Mouse (Mus musculus) liver, postnatal 0 days (tissue): Measurements from ENCODE around the gene Prr5l. TPM values are rescaled to one million over a fixed set of nuclear protein-coding genes. Genes with fewer than 3 reads are reported as not detected.

Experiments used
- ATAC-seq: fragments of 200-750 bp; cut with Nextera tagmentation; 2 replicates; pipeline ENCODE4 v1.8.0; 2017; ENCODE audit warnings: mild to moderate bottlenecking, moderate library complexity
- DNase-seq: peaks from one replicate; pipeline ENCODE4 v3.0.0-alpha.2; 2016
- H3K27ac ChIP-seq: fragments of 300-500 bp; sonication (generic); 2 replicates; pipeline ENCODE4 v1.5.1; 2014; ENCODE audit warnings: antibody characterized with exemption, moderate library complexity, mild to moderate bottlenecking, low read depth
- H3K27me3 ChIP-seq: fragments of 300-500 bp; sonication (generic); 2 replicates; pipeline ENCODE4 v1.6.1; 2014; ENCODE audit warnings: low read length, control low read depth, mixed read lengths; ENCODE audit not compliant: insufficient read depth
- H3K36me3 ChIP-seq: fragments of 300-500 bp; sonication (generic); replicated peaks from 2 replicates; pipeline ENCODE4 v1.6.1; 2014; ENCODE audit warnings: mild to moderate bottlenecking, control low read depth, low read length, moderate library complexity, mixed read lengths; ENCODE audit not compliant: insufficient read depth
- H3K4me1 ChIP-seq: fragments of 300-500 bp; sonication (generic); 2 replicates; pipeline ENCODE4 v1.6.1; 2014; ENCODE audit warnings: antibody characterized with exemption, mild to moderate bottlenecking, control low read depth; ENCODE audit not compliant: insufficient read depth
- H3K4me2 ChIP-seq: fragments of 300-500 bp; sonication (generic); 2 replicates; pipeline ENCODE4 v1.6.1; 2014; ENCODE audit warnings: low read depth, mild to moderate bottlenecking, low read length, moderate library complexity, mixed read lengths
- H3K4me3 ChIP-seq: fragments of 300-500 bp; sonication (generic); 2 replicates; pipeline ENCODE4 v1.5.1; 2014; ENCODE audit warnings: low read depth, low read length
- H3K9ac ChIP-seq: fragments of 300-500 bp; sonication (generic); replicated peaks from 2 replicates; pipeline ENCODE4 v1.6.1; 2014; ENCODE audit warnings: mild to moderate bottlenecking, moderate library complexity
- H3K9me3 ChIP-seq: fragments of 300-500 bp; sonication (generic); 2 replicates; pipeline ENCODE4 v1.6.1; 2016; ENCODE audit warnings: mild to moderate bottlenecking, control low read depth, low read length, mixed read lengths
- CTCF ChIP-seq: sonication (generic); IDR thresholded peaks from 2 replicates; pipeline ENCODE4 v1.5.1; 2016; ENCODE audit warnings: antibody characterized with exemption, low read depth
- EP300 ChIP-seq: IDR thresholded peaks from 2 replicates; pipeline ENCODE4 v1.6.1; 2016; ENCODE audit warnings: antibody characterized with exemption, low read depth, mild to moderate bottlenecking
- WGBS: fragments of 180-500 bp; shearing (Covaris S2); extraction: QIAGEN DNeasy Blood & Tissue Kit; methylation state at CpG from one replicate; pipeline ENCODE4 v1.1.7; 2014; ENCODE audit not compliant: insufficient replicate concordance; 5-methylcytosine and 5-hydroxymethylcytosine counted together
- polyA plus RNA-seq: library from polyadenylated mRNA; unstranded; fragments of >200 nt; fragmentation: Nextera tagmentation; extraction: Ambion mirVana; gene quantifications from 2 replicates; pipeline ENCODE4 v1.2.1, GENCODE M21; 2015

Prr5l gene
- polyA plus RNA-seq, 1 experiment from 2014 or later = 4.0 TPM

- no peak for TF ChIP-seq EP300
- TF ChIP-seq CTCF = peak; percentile 78
- H3K4me1 ChIP-seq = no peaks in the 10 kb centered on the region
- WGBS = 67% methylated on average over 8 of the region's 8 CpGs
- H3K36me3 ChIP-seq = 0 out of 2 replicates have a peak, but pooled peaks cover 2% of the 10 kb centered on the region
- H3K4me2 ChIP-seq = no peak overlapping the region
- DNase-seq (peak; percentile 70), ATAC-seq (no peak)
- no peaks in the 10 kb centered on the region for H3K9me3 ChIP-seq
- H3K4me3 ChIP-seq = no peak overlapping the region
- no peaks in the 10 kb centered on the region for H3K27me3 ChIP-seq
- no peak overlapping the region for H3K27ac ChIP-seq
- H3K9ac ChIP-seq = no peak overlapping the region
Observed at GRCm38 (mm10) chr2:101715650-101716323, 167.0 kb downstream of the Prr5l start.

- no peaks in the 10 kb centered on the region for H3K9me3 ChIP-seq
- no peak for DNase-seq
- ATAC-seq = no peak
- H3K9ac ChIP-seq = no peak overlapping the region
- no peak overlapping the region for H3K4me2 ChIP-seq
- TF ChIP-seq EP300 (no peak), CTCF (no peak)
- H3K36me3 ChIP-seq = 0 out of 2 replicates have a peak, but pooled peaks cover 2% of the 10 kb centered on the region
- no peak overlapping the region for H3K27ac ChIP-seq
- 66% methylated on average over 3 of the region's 3 CpGs for WGBS
- no peak overlapping the region for H3K4me3 ChIP-seq
- no peaks in the 10 kb centered on the region for H3K27me3 ChIP-seq
- no peaks in the 10 kb centered on the region for H3K4me1 ChIP-seq
Observed at GRCm38 (mm10) chr2:101711608-101712007, 171.2 kb downstream of the Prr5l start.

GRCm38 (mm10) chr2:101705941-101706485, 176.8 kb downstream of the Prr5l start:
- H3K9me3 ChIP-seq = no peaks in the 10 kb centered on the region
- WGBS = 45% methylated on average over 5 of the region's 5 CpGs
- H3K4me2 ChIP-seq = no peak overlapping the region
- no peak overlapping the region for H3K27ac ChIP-seq
- no peak overlapping the region for H3K4me3 ChIP-seq
- no peaks in the 10 kb centered on the region for H3K27me3 ChIP-seq
- DNase-seq = no peak
- no peaks in the 10 kb centered on the region for H3K4me1 ChIP-seq
- no peak for ATAC-seq
- H3K36me3 ChIP-seq = no peaks in the 10 kb centered on the region
- TF ChIP-seq EP300 (no peak), CTCF (peak; percentile 50)
- no peak overlapping the region for H3K9ac ChIP-seq

GRCm38 (mm10) chr2:101699284-101699683, 183.5 kb downstream of the Prr5l start:
- DNase-seq = no peak
- WGBS = 40% methylated on average over 4 of the region's 4 CpGs
- no peak overlapping the region for H3K9ac ChIP-seq

GRCm38 (mm10) chr2:101695584-101695983, 187.2 kb downstream of the Prr5l start:
- Histone ChIP-seq H3K4me3 (no peak overlapping the region), H3K36me3 (peaks cover 41% of the 10 kb centered on the region), H3K9ac (no peak overlapping the region), H3K4me1 (peaks cover 12% of the 10 kb centered on the region), H3K27ac (peak overlapping the region; percentile 49; the same call in 1 of the 2 replicates), H3K27me3 (no peaks in the 10 kb centered on the region), H3K4me2 (no peak overlapping the region), H3K9me3 (no peaks in the 10 kb centered on the region)
- TF ChIP-seq EP300 (no peak), CTCF (no peak)
- DNase-seq = peak; percentile 45
- peak; percentile 94 for ATAC-seq
- 59% methylated on average over 7 of the region's 7 CpGs for WGBS

More at GRCm38 (mm10) chr2:101699284-101699683, 183.5 kb downstream of the Prr5l start:
- Histone ChIP-seq H3K4me3 (no peak overlapping the region), H3K4me1 (peaks cover 12% of the 10 kb centered on the region), H3K4me2 (no peak overlapping the region), H3K9me3 (no peaks in the 10 kb centered on the region), H3K36me3 (peaks cover 23% of the 10 kb centered on the region), H3K27me3 (no peaks in the 10 kb centered on the region), H3K27ac (no peak overlapping the region)
- TF ChIP-seq CTCF = no peak
- no peak for TF ChIP-seq EP300
- no peak for ATAC-seq

GRCm38 (mm10) chr2:101693577-101694215, 189.1 kb downstream of the Prr5l start:
- H3K9me3 ChIP-seq = no peaks in the 10 kb centered on the region
- no peak overlapping the region for H3K9ac ChIP-seq
- no peaks in the 10 kb centered on the region for H3K27me3 ChIP-seq
- H3K4me1 ChIP-seq = peaks cover 8% of the 10 kb centered on the region
- WGBS = 53% methylated on average over 5 of the region's 5 CpGs
- peaks cover 53% of the 10 kb centered on the region for H3K36me3 ChIP-seq
- no peak for DNase-seq
- no peak overlapping the region for H3K4me2 ChIP-seq
- H3K27ac ChIP-seq = no peak overlapping the region
- TF ChIP-seq CTCF (peak; percentile 55), EP300 (no peak)
- no peak overlapping the region for H3K4me3 ChIP-seq
- no peak for ATAC-seq
